Mouse (Mus musculus): Measurements from ENCODE around the gene Acnat2. TPM values are rescaled to one million over a fixed set of nuclear protein-coding genes. Genes with fewer than 3 reads are reported as not detected.
"Not testable (repeated sequence)": the region's sequence is repeated elsewhere in the genome, so short reads cannot be mapped to it uniquely, and the experiment has no call there.

Acnat2 gene
- not detected in 2 replicates for total RNA-seq (2017)

GRCm38 (mm10) chr4:49407957-49408356 lies at the start of gene Acnat2:
Gene Acnat2, minus strand, starts transcription at chr4:49408151.
- ATAC-seq (replicated peaks; ENCODE audit: low read depth, poor library complexity, severe bottlenecking) = not testable (repeated sequence)

DNA sequence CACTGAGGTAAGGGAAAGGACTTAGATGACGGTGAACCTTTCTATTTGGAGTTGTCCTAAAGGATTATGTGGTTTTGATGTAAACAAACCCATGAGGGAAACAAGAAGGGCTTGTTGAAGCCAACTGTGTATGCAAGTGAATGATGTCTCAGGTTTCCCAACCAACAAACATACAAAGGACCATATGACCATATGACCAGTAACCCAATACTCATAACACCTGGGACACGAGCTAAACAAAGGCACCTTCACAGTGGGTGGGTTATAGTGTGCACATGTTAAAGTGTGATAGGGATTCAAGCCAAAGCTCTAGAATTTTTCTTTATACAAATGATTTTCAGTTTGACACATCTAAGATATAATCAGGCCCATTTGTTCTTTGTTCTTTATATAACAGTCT lies 48.2 kb upstream of the Acnat2 start:
- ATAC-seq (replicated peaks; ENCODE audit: low read depth, poor library complexity, severe bottlenecking) = no peak

- ATAC-seq (replicated peaks; ENCODE audit: low read depth, poor library complexity, severe bottlenecking) = no peak
Measured at GRCm38 (mm10) chr4:49451848-49452551, 44.0 kb upstream of the Acnat2 start.

DNA sequence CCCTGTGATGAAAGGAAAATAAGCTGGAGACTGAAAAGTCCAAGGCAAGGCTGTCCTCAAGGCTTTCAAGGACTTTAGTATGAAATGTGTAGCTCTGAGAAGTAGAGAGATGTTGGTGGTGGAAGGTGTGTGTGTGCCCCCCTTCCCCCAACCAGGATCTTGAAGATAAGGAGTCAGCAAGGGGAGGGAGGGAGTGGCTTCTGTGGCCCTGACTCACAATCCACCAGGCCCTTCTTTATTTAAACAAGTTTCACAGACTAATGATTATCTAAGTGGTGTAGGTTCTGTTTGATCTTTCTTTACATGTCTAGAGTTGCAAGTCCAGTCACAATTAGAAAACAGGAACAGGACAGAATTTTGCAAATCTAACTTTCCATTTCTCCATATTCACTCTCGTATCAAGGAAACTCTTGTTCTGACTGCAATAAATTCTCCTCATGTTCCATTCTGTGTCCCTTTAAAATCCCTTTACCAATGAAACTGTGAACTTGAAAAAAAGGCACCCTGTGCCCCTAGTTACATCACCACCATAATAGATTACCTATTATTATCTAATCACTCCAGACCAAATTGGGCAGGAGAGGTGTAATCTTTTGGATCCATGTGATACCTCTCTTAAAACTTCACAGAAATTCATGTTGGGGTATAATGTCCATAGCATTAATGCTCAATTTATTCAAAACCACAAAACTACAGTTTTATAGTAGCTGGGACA lies 43.3 kb upstream of the Acnat2 start:
- ATAC-seq (replicated peaks; ENCODE audit: low read depth, poor library complexity, severe bottlenecking) = not testable (repeated sequence)

GRCm38 (mm10) chr4:49436968-49437367 lies 29.0 kb upstream of the Acnat2 start:
- not testable (repeated sequence) for ATAC-seq (replicated peaks; ENCODE audit: low read depth, poor library complexity, severe bottlenecking)

GRCm38 (mm10) chr4:49410151-49410550 lies 2.2 kb upstream of the Acnat2 start:
- not testable (repeated sequence) for ATAC-seq (replicated peaks; ENCODE audit: low read depth, poor library complexity, severe bottlenecking)

GRCm38 (mm10) chr4:49386873-49387272 lies 21.1 kb downstream of the Acnat2 start:
- no peak for ATAC-seq (replicated peaks; ENCODE audit: low read depth, poor library complexity, severe bottlenecking)

DNA sequence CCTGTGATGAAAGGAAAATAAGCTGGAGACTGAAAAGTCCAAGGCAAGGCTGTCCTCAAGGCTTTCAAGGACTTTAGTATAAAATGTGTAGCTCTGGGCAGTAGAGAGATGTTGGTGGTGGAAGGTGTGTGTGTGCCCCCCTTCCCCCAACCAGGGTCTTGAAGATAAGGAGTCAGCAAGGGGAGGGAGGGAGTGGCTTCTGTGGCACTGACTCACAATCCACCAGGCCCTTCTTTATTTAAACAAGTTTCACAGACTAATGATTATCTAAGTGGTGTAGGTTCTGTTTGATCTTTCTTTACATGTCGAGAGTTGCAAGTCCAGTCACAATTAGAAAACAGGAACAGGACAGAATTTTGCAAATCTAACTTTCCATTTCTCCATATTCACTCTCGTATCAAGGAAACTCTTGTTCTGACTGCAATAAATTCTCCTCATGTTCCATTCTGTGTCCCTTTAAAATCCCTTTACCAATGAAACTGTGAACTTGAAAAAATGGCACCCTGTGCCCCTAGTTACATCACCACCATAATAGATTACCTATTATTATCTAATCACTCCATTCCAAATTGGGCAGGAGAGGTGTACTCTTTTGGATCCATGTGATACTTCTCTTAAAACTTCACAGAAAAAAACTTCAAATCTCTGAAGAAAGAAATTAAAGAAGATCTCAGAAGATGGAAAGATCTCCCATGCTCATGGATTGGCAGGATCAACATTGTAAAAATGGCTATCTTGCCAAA lies 24.2 kb downstream of the Acnat2 start:
- not testable (repeated sequence) for ATAC-seq (replicated peaks; ENCODE audit: low read depth, poor library complexity, severe bottlenecking)

- not testable (repeated sequence) for ATAC-seq (replicated peaks; ENCODE audit: low read depth, poor library complexity, severe bottlenecking)
Measured at GRCm38 (mm10) chr4:49368046-49368445, 39.9 kb downstream of the Acnat2 start.

DNA sequence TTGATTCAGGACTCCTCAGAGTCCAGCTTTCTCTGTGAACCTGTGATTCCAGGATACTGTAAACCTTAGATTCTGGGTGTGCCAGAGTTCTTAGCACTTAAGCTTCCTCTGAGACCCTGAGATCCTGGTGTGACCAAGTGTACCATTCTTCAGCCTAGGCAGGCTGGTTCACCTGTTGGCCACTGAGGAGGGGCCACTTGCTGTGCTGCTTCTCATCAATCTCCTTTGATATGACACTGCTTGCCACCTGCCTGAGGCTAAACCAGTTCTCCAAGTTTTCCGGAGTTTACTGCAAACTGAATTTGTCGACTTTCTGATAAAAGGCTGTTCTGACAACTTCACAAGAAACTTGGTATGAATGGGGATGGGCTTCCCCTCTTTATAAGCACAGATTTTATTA lies 50.9 kb downstream of the Acnat2 start:
- ATAC-seq (replicated peaks; ENCODE audit: low read depth, poor library complexity, severe bottlenecking) = no peak

DNA sequence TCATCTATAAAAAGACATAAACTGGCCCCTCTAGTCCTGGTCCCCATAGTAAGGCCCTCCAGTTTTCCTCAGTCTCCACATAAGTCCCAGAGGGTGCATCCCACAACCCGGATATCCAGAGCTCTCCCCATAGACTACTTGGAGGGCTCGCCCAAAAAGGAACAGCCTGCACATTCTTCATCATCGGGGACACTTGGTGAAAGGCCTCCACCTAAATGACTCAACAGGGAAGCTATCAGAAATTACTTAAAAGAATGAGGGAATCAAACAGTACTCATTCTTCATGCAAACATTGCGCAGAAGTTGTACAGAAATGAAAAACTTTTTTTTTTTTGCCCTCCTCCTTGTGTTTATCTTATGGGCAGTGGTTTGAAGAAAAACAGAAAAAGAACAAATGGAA lies 57.5 kb downstream of the Acnat2 start:
- no peak for ATAC-seq (replicated peaks; ENCODE audit: low read depth, poor library complexity, severe bottlenecking)

DNA sequence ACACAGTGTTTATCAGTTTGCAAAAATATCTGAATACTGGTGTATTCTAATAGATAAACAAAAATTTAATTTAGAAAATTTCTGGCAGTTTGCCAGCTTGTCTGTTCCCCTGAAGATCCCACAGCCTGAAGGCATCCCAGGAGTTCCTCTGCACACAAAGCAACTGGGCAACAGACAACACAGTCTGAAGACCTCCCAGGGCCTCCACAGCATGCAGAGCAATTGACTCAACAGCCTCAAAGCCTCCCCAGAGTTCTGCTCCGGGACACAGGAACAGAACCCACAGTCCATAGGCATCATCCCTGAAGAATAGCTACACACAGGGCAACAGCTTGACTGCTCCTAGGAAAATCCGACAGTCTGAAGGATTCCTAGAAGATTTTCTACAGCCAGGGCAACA lies 59.3 kb downstream of the Acnat2 start:
- no peak for ATAC-seq (replicated peaks; ENCODE audit: low read depth, poor library complexity, severe bottlenecking)

DNA sequence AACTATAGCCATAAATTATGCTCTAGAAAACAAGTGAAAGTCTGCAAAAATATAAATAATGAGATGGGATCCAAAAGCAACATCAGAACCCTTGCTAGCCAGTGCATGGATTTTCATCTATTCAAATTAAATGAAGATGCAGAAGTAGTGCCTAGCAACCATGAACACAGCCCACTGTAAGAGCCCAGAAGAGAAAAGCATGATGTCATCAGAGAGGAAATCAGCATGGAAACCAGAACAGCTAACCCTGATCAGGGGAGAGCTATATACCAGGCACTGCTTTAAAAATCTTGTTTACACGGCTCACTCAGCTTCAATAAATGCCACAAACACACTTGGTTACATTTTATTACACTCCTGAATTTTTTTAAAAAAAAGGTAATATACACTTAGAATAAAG lies 60.0 kb downstream of the Acnat2 start:
- not testable (repeated sequence) for ATAC-seq (replicated peaks; ENCODE audit: low read depth, poor library complexity, severe bottlenecking)

DNA sequence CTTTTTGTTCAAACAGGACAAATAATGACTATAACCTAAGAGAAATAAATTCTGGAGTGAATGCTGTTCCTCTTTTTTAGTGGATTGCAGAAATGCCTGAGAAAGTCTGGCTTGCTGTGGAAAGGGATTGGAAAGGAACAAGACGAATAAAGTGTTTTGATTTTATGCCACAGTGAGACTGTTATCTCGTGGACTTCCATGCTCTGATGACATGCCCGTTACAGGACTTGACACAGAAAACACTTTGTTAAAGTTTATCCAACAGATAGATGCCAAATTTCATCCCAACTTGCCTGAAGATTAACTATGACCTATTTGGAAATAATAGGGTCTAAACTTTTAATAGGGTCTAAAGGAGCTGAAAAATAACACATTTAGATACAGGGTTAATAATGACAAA lies 67.9 kb downstream of the Acnat2 start:
- not testable (repeated sequence) for ATAC-seq (replicated peaks; ENCODE audit: low read depth, poor library complexity, severe bottlenecking)

DNA sequence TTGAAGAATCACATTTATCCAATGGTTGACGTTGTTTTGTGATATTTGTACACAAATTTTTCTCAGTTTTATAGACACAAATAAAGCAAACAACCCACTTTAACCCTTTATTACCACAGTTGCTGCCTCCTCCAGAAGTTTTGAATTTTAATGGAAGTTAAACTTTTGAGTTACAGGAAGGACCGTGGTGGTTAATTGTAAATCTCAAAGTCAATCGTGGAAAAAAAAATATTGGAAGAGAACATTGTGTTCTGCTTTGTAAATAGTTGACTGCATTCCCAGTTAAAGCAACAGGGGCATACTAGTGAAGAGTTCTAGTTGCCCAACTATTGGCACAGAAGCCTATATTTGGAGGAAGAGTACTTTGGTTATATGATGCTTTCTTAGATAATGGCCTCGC lies 70.0 kb downstream of the Acnat2 start:
- ATAC-seq (replicated peaks; ENCODE audit: low read depth, poor library complexity, severe bottlenecking) = not testable (repeated sequence)

Other genes starting within 250 kb of the Acnat2 start
- 0.09 TPM in 1 of 2 replicates, not detected in the other for gene Acnat1, start 65.8 kb upstream of the Acnat2 start, total RNA-seq (2017)
- gene Baat, start 98.4 kb upstream of the Acnat2 start, total RNA-seq (2017) = not detected in 2 replicates
- gene Mrpl50, start 112.9 kb upstream of the Acnat2 start, total RNA-seq (2017) = 34.3 and 37.5 TPM in 2 replicates
- 8.7 and 10.9 TPM in 2 replicates for gene Zfp189, start 113.0 kb upstream of the Acnat2 start, total RNA-seq (2017)
- not detected in 2 replicates for gene Aldob, start 141.4 kb upstream of the Acnat2 start, total RNA-seq (2017)
- 1.0 and 1.7 TPM in 2 replicates for gene Tmem246, start 189.7 kb upstream of the Acnat2 start, total RNA-seq (2017)
- gene Rnf20, start 223.9 kb upstream of the Acnat2 start, total RNA-seq (2017) = 111 and 139 TPM in 2 replicates

Data from common myeloid progenitor, adult 5-6 weeks (primary cell).